Mouse (Mus musculus) heart, postnatal 4 days (tissue): ENCODE results near the gene Spock1. TPM values are rescaled to one million over a fixed set of nuclear protein-coding genes. Genes with fewer than 3 reads are reported as not detected.
"Not testable (repeated sequence)": the region's sequence is repeated elsewhere in the genome, so short reads cannot be mapped to it uniquely, and the experiment has no call there.

Experiments used
- DNase-seq: peaks from one replicate; pipeline ENCODE4 v3.0.0; 2021
- total RNA-seq, 2 experiments: library from RNA; stranded (reverse); gene quantifications; 2 replicates each; pipeline ENCODE4 v1.2.3; 2021

The Spock1 gene
- total RNA-seq, 2 experiments from 2014 or later = 1.5 to 1.8 TPM

GRCm38 (mm10) chr13:57474068-57474467, 434.1 kb downstream of the Spock1 start:
- no peak for DNase-seq

- DNase-seq = not testable (repeated sequence)
Observed at GRCm38 (mm10) chr13:57470922-57471321, 437.2 kb downstream of the Spock1 start.

- DNase-seq = no peak
Observed at GRCm38 (mm10) chr13:57459978-57460377, 448.2 kb downstream of the Spock1 start.

GRCm38 (mm10) chr13:57450189-57450821, 457.8 kb downstream of the Spock1 start:
- DNase-seq = no peak

- DNase-seq = no peak
Observed at GRCm38 (mm10) chr13:57448906-57449305, 459.2 kb downstream of the Spock1 start.

- DNase-seq = no peak
Observed at GRCm38 (mm10) chr13:57444977-57445376, 463.2 kb downstream of the Spock1 start.

- no peak for DNase-seq
Observed at GRCm38 (mm10) chr13:57440111-57440510, 468.0 kb downstream of the Spock1 start.

- DNase-seq = no peak
Observed at GRCm38 (mm10) chr13:57435726-57436220, 472.4 kb downstream of the Spock1 start.

- no peak for DNase-seq
Observed at GRCm38 (mm10) chr13:57433848-57434247, 474.3 kb downstream of the Spock1 start.

- DNase-seq = no peak
Observed at GRCm38 (mm10) chr13:57431815-57432214, 476.3 kb downstream of the Spock1 start.

GRCm38 (mm10) chr13:57428840-57429239, 479.3 kb downstream of the Spock1 start:
- DNase-seq = no peak

GRCm38 (mm10) chr13:57418781-57419180, 489.4 kb downstream of the Spock1 start:
- no peak for DNase-seq

- DNase-seq = no peak
Observed at GRCm38 (mm10) chr13:57414716-57415115, 493.4 kb downstream of the Spock1 start.

- no peak for DNase-seq
Observed at GRCm38 (mm10) chr13:57407666-57408065, 500.5 kb downstream of the Spock1 start.

GRCm38 (mm10) chr13:57402386-57402785, 505.7 kb downstream of the Spock1 start:
- DNase-seq = no peak

GRCm38 (mm10) chr13:57372141-57372700, 535.9 kb downstream of the Spock1 start:
- no peak for DNase-seq

Other genes starting within 250 kb of the Spock1 start
- gene Klhl3, start 205.3 kb upstream of the Spock1 start, total RNA-seq = 1 to 10 TPM; 5.6 to 5.8 TPM
- 100 to 1,000 TPM; 191 to 196 TPM for gene Hnrnpa0, start 220.2 kb upstream of the Spock1 start, total RNA-seq
- gene Idnk, start 249.3 kb upstream of the Spock1 start, total RNA-seq = 10 to 100 TPM; 16.7 to 17.6 TPM